Mouse (Mus musculus) mesoderm, embryonic 11.5 days (tissue): ENCODE measurements around the gene Kank4.
A peak's percentile ranks its signal among the peaks of the same experiment; 100 is the strongest.
"Not testable (repeated sequence)": the region's sequence is repeated elsewhere in the genome, so short reads cannot be mapped to it uniquely, and the experiment has no call there.

Experiments
- DNase-seq: peaks from one replicate; pipeline ENCODE4 v3.0.0-alpha.2; 2012; ENCODE audit warnings: low read depth, low spot score

The Kank4 gene

DNA sequence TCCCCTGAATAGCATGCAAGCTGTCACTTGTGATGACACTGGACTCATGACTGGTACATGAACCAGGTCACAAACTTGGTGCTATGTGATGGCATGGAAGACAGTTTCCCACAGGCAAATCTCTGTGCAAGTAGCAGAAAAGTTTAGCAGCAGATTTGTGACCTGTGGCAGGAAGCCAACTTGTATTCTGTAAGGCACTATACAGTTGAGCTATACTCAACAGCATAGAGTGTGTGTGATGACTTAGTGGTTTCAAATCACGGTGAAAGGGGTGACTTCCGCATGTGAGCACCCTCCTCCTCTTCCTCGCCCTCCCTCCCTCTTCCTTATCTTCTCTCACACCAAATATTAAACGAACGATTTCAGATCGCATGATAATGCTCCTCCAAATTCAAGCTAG lies 39.9 kb downstream of the Kank4 start:
- DNase-seq, result no peak

DNA sequence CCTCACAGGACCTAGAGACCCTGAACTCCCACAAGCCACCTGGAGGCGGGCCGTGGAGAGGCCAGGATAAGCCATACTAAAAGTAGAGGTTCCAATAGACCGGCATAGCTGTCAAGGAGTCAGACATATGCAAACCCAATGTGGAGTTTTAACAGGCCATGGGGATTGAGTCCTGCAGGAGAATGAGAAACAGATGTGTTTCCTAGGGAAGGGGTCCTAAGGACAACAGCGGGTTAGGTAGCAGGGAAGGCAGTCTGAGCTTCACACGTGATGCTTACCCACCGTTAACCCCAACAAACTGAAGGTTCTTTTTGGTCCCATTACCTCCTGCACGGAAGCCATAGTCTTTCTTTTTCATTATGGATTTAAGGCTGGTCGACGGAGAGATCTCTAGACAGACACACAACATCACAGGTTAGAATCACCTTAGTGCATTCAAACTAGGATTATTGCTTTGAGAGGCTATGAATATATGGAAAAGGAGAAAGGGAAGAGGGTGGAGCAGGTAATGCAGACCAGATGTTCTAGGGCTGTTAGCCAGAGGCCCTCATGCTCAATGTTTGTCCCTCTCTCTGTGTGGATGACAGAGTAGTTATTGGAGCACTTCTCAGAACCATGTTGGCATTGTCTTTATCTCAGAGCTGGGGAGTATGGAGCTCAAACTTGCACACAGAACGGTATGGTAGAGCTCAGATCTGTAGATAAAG lies 40.5 kb downstream of the Kank4 start:
- peak; percentile 54 for DNase-seq

DNA sequence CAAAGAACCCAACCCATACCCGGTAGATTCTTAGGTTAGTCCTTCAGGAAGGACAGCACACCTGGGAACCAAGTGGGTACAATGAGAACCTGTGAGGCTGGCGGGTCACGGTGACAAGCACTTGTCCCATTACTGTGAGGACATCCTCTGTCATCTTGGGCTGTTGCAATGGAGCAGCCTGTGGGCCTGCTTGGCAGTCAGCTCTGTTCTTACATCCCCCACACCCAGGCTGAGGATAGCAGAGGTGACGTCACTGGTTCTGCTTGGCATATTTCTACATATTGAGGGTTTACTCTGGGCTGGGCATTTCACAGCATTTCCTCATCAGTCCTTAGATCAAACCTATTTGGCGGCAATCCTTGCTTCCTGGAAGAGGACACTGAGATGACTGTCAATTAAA lies 43.6 kb downstream of the Kank4 start:
- DNase-seq, result no peak

DNA sequence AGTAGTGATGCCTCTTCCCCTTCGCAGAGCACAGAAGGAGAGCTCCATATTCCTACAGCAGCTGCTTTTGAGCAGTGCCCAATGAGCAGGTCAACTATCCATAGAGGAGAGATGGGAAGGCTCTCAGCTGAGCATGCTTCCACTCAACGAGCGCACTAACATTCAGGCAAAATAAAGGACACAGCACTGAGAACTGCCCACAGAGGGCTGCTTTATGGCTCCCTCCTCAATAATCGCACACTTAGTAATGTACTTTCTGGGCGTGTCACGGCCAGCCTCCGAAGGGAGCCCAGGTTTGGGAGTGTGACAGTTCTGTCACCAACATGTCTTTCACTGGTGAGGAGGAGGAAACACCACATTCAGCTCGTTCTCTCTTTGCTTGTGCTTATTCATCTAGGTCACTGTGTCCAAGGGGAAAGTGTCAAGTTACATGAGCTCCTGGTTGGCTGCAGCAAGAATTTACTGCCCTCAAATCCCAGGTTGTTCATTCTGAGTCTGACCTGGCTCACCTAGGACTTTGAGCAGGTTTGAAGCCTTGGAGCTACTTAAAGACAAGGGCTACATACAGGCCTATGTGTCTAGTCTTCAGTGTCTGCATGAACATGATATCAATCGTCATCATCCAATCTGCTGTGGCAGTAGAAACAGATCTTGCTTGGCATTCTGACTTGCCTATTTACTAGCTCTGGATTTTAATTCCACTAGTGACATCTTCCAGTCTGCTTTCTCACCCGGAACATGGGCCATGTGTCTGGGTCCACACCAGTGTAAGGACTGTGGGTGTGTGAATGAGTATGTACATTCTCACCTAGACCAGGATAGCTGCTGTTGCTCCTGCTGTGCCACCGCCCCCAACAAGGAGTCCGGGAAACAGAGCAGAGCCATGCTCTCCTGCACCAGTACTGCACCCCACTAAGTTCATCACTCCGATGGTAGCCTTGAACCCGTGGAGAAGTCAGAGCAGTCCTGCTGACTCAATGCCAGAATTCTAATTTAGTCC lies 49.9 kb downstream of the Kank4 start:
- DNase-seq, result no peak

DNA sequence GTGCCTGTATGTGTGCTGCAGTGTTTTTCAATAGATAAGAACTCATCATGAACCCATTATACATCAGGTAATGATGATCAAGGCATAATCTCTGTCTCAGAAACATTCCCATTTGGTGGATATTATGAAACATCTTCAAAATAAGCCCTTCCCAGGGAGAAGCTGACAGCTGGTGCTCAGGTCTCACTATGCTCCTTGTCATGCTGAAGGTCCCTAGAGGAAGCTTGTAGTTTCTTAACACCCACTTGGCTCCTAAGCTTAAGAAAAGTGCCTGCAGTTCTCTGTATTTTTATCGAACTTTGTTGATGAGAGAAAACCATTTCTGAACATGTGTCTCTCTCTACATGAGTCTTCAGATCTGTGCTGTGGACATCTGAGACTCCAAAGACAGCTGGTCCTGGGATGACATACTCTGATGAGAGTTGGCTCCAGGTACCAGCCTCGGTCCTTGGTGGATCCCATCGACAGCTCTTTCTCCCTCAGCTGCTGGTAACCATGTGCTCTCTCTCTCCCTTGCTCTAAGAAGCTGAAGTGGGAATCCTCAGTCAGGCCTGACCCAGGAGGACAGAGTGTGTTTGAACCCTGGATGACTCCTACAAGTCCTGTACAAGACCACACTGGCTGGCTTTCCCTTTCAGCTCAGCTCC lies 58.3 kb downstream of the Kank4 start:
- no peak for DNase-seq

DNA sequence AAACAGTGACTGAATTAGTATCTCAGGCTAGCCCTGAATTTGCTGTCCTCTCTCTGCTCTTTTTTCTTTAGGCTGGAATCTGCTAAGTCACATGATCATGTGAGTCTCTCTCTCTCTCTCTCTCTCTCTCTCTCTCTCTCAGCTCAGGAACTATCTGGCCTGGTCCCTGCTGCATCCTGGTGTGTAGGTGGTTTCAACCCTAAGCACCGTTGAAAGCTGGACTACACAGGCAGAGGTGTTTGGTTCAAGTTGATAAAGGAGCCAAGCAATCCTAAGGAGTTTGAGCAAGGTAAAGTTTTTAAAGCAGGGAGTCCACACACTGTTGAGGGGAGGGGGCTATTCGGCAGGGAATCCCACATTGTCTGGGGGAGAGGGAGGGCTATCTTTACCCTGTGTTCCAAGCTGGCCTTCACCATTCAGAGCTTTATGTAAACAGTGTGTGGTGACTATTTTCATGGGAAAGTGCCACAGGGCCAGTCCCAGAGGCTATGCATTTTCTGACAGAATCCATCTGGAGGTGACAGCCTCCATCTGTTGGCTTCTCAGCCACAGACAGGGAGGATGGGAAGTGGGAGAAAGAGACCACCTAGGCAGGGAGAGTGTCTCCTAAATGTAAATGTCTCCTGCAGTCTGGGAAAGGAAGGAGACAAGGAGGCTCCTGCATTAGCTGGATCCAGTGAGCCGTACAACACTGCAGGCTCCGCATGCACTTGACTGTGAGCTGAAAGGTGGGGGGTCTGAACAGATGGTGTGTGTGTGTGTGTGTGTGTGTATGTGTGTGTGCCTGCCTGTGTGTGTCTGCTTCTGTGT lies 59.1 kb downstream of the Kank4 start:
- peak; percentile 56 for DNase-seq

DNA sequence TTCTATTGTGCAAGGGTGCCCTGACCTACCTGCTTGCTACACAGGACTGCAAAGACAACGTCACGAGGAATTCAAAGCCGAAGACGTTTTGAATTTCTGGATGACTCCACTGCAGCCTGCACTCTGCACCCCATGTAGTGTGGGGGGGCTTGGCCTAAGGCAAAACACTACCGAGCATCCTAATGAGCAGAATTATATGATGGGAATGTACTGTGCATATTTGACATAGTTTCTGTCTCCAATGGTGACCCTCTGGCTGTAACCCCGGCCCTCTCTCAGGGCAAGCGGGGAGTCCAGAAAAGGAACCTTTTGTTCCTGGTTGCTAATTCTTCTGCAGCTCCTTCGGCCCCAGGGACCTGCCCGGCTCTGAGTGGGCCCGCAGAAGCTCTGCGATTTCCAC lies 61.2 kb downstream of the Kank4 start:
- no peak for DNase-seq

DNA sequence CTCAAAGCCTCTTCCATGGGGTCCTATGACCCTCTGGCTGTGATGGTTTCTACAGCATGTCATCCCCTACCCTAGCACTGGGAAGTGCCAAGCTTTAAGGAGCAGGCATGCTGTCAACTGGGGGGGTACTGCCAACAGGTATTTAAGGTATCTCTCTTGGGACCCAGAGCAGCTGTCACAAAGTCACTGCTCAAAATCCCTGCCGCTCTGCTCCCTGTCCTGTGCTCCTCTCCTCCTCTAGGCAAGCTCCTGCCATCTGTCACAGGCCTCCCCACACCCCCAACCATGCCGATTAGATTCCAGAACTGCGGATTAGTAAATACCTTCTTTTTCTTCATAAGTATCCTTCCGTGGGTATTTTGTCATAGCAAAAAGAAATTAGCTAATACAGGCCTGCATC lies 62.9 kb downstream of the Kank4 start:
- no peak for DNase-seq

DNA sequence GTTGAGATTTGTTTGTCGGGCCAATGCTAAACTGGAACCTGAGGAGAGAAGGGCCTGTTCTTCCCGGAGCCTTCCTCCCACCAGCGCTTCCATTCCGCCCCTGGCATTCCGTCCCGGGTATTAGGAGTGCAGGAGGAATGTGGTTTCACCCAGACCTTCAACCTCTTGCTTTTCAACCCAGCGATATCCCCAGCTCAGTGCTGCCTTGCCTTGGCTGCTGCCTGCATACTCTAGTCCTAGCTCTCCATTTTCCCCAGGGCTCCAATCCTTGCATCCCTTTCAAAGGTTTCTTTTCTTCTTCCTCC lies 73.5 kb downstream of the Kank4 start:
- DNase-seq, result peak; percentile 53

DNA sequence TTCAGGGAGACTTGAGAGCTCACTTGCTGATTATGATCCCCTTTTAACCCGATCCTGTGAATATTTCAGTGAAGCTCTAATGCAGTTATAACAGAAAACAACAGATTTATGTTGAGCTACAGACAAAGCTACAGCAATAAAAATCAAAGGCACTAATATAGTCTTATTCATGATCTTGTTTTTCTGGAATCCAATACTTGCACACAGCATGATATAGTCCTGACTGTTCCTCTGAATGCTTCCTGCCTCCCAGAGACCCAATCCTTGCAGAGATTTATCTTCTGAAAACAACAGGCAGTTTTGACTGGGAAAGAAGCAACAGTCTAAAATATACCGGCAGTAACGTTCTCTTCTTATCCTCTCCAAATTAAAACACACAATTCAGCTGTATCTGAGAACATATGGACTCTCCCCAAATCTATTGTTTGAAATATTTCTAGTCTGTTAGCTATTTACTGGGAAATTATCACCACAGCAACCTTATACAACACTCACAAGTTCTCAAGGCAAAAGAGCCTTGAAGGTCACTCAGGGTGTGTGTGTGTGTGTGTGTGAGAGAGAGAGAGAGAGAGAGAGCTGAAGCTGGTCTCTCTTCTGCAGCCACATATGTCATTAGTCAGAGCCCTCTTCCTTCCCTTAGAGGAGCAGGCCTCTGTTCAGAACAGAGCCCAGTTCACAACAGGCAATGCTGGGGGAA lies 74.0 kb downstream of the Kank4 start:
- no peak for DNase-seq

DNA sequence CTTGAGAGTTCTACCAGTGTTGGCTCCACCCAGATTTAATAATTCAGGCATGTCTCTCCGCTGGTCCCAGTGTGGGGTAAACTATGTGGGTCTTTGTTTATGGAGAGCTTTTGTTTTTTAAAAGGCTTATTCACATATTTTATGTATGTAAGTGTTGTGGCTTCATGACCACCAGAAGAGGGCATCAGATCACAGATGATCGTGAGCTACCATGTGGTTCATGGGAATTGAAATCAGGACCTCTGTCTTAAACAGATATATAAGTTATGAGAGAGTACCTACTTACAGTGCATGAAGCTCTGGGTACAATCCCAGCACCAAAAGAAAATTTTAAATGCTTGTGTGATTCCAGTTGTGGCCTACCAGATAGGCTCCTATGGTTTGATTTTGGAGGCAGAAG lies 77.6 kb downstream of the Kank4 start:
- peak; percentile 47 for DNase-seq

DNA sequence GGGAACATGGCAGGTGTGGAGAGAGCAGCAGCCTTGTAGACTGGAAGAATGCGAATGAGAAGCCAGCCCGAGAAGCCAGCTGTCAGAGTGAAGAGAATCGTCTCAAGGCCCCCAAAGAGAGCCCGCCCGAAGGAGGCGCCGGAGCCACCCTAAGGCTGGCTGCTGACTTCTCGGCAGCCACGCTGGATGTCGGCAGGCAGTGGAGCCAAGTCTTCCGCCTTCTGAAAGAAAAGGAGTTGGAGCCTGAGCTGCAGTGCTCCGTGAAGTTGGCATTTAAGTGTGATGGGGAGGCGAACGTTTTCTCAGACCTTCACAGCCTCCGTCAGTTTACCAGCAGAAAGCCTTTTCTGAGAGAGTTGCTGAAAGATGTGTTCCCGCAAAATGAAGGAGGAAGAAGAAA lies 83.7 kb downstream of the Kank4 start:
- DNase-seq, result no peak

DNA sequence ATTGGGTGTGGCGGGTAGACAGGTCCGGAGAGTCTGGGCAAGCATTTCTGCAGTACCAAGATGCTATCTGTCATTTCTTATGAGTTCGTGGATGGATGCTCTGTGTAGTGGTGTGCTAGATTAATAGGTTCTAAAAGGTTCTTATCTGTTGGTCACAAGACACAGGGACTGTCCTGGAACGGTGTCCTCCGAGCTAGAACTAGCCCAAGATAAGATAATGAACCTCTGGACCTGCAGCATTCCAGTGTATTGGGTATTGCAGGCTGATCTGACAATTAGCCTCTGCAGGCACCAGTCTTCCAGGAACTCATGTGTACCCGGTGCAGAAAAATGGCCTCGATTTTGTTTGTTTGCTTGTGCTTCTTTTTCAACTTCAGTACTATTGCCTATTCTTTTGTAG lies 88.6 kb downstream of the Kank4 start:
- DNase-seq, result no peak

DNA sequence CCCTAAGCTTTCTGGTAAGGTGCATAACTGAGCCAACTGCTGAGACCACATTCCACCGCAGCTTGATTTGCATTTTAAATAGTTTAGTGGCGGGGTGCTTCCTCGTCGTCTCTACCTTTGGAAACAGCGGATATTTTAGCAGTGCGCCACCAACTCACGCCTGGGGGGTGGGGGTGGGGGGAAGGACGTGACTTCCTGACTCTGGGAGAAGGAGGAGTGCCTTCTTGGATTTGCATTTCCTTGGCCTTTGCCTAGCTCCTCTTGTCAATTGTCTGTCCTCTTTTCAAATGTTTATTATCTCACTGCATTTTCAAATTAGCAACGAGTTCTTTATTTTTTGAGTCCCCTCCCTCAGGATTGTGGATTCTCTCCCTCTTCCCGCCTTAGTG lies 89.4 kb downstream of the Kank4 start:
- DNase-seq, result peak; percentile 21

DNA sequence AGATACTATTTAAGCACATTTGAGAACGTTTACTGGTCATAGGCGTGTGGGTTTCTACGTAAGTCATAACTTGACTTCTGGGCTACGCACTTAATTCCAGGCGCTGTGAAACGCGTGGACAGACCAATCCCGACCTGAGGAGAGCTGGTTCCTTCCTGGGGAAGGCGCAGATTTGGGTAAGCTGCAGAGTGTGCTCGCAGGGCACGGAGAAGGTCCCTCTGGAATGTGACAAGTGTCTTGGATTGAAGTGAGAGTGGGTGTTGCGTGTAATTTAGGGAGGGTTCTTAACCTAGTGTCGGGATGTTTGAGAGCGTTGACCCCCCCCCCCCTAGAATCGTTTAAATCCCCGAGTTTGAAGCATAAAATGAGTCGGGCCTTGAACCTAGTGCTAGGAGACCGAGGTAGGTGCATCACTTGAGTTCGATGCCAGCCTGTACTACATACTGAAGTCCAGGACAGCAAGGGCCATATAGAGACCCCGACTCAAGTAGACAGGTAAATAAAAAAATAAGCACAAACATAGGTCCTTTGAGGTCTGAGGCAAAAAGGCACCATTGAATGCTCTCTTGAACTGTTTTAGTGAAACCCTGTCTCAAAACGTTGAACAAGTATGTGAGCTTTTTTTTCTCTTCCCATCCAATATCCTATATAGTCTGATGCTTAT lies 89.9 kb downstream of the Kank4 start:
- peak; percentile 14 for DNase-seq

DNA sequence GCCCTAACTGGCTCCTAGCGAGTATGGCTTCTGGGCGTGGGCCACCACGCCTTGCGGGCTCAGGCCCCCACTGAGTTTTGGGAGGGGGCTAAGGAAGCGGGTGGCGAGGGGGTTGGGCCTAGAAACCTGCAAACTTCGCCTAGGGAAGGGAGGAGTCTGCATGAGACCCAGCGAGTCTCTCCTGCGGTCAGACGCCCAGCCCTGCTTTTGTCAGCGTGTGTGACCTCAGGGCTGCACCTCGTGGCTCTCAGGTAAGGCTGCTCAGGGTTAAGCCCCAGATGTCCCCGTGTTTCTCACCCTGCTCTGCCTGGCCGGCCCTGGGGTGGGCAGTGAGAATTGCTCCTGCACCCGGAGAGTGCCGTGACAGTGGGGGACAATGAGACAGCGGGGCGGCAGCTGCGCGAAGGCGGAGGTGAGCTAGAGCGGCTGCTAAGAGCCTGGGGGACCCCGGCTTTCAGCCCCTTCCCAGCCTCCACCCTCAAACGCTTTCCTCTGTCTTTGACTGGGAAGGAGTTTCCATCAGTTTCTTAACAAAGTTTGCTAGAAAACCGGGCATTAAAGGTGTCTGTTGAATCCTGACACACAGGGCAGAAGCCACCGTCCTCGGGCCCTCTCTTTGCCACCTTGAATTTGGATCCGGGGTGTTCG lies 90.6 kb downstream of the Kank4 start, which contains the start of gene L1td1:
TSS of gene L1td1 (plus strand) at position 145 of the 648 bp plus-strand sequence.
- DNase-seq, result no peak

DNA sequence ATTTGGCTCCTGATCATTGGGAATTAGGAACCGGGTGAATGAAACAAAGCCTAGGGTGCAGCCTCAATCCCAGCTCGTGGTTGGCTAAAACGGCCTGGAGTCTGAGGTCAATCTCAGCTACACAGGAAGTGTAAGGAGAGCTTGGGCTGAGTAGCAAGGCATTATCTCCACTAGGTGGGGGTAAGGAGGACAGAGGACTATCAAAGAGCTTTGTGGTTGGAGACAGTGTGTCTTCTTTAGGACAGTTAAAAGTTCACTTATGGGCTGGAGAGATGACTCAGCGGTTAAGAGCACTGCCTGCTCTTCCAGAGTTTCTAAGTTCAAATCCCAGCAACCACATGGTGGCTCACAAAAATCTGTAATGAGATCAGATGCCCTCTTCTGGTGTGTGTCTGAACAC lies 91.9 kb downstream of the Kank4 start:
- DNase-seq, result peak; percentile 39

DNA sequence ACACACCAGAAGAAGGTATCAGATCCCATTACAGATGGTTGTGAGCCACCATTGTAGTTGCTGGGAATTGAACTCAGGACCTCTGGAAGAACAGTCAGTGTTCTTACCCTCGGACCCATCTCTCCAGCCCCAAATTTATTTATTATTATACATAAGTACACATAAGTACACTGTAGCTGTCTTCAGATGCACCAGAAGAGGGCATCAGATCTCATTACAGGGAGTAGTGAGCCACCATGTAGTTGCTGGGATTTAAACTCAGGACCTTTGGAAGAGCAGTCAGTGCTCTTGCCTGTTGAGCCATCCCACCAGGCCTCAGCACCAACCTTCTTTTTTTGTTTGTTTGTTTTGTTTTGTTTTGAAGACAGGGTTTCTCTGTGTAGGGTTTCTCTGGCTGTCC lies 92.7 kb downstream of the Kank4 start:
- not testable (repeated sequence) for DNase-seq

DNA sequence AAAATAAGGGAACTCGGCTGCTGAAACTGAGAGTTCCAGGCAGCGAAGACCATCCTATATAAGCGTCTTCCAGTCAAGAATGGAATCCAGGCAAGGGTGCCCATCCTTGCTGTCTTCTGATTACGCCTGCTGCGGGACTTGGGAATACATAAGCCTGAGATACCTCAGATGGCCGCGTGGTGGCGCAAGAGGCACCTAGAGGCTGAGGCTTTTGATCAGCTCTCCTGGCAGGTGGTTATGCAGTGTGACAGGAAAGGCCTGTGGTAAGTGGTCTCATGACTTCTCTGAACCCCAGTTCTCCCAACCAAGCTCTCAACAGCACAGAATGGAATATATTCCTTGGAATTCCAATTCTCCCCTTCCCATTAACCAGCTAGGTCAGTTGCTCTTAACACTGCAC lies 94.9 kb downstream of the Kank4 start:
- DNase-seq, result peak; percentile 82

DNA sequence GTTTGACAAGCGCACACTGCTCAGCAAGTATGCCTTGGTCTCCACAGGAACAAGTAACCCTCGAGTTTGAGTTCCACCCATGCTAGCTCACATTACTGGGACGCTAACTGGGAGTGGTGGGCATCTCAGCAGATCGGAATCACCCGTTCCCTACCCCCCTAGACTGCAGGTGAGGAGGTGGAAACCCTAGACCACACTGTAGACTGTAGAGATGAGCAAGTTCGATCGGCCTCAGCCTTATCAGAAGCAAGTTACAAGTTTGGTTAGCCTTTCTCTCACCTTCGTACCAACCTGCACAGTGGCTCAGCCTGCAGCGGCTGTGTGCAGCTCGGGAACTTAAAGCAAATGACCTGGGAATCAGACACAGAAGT lies 98.8 kb downstream of the Kank4 start:
- DNase-seq, result no peak
